In genomic region chr16:13193663-13194071, GRCm38 (mm10) we compare ENCODE assay signal across 9 mouse cellular contexts.
DNase-seq lines count a peak whose midpoint lies in the region; ATAC-seq and TF ChIP-seq lines count a peak whose summit lies in the region.
"Had no signal": no experiment of that assay in that cellular context is flagged by ENCODE, and none has a peak within 500 bp of the region (broad histone marks: within the 10 kb centered on the region; RNA-seq: fewer than 3 reads in every experiment).

No protein-coding gene starts in this region.

- TF ChIP-seq EP300 in lung, postnatal 0 days (IDR thresholded peaks at IDR 0.05): no peak

- H3K27me3 ChIP-seq in lung, postnatal 0 days (replicated peaks; ENCODE audit: insufficient read depth, low read length): no peaks in the 10 kb centered on the region
- no peaks in the 10 kb centered on the region for H3K27me3 ChIP-seq in heart, embryonic 10.5 days (ENCODE audit: insufficient read depth, poor library complexity, severe bottlenecking)

- TF ChIP-seq CTCF in lung, postnatal 0 days (IDR thresholded peaks at IDR 0.05): no peak

- no peak overlapping the region for H3K27ac ChIP-seq in lung, postnatal 0 days (ENCODE audit: low read length)
- peak overlapping the region; percentile 75 for H3K27ac ChIP-seq in heart, embryonic 10.5 days

- H3K9me3 ChIP-seq in lung, postnatal 0 days (ENCODE audit: low read length): no peaks in the 10 kb centered on the region
- H3K9me3 ChIP-seq in heart, embryonic 10.5 days: no peaks in the 10 kb centered on the region

- no peak for DNase-seq in lung, postnatal 0 days (ENCODE audit: low spot score)
- no peak for DNase-seq in lung, postnatal 4 days
- peak; percentile 84 for DNase-seq in heart, embryonic 10.5 days (ENCODE audit: low spot score)
- DNase-seq in layer of hippocampus, postnatal 36 days: peak; percentile 60 to 66
- peak; percentile 43 for DNase-seq in skeletal muscle tissue, adult 2 months (ENCODE audit: low read depth, low spot score)
- no peak for DNase-seq in ovary, adult 18-20 months (ENCODE audit: low spot score)
- no peak for DNase-seq in MN1 (ENCODE audit: low spot score)
- DNase-seq in gastrocnemius, postnatal 10 days: no peak
- DNase-seq: adrenal gland, adult 8-10 months had no signal

- no peak overlapping the region for H3K4me3 ChIP-seq in lung, postnatal 0 days (ENCODE audit: low read depth, low read length)
- H3K4me3 ChIP-seq in heart, embryonic 10.5 days: no peak overlapping the region

- H3K4me2 ChIP-seq in lung, postnatal 0 days (replicated peaks; ENCODE audit: low read depth, low read length): no peak overlapping the region

- ATAC-seq in lung, postnatal 0 days: 0 out of 2 replicates have a peak, but pooled peaks have one; percentile 29

- H3K9ac ChIP-seq in lung, postnatal 0 days (replicated peaks; ENCODE audit: low read depth): no peak overlapping the region

- no peaks in the 10 kb centered on the region for H3K36me3 ChIP-seq in lung, postnatal 0 days (ENCODE audit: insufficient read depth, low read length)
- no peaks in the 10 kb centered on the region for H3K36me3 ChIP-seq in heart, embryonic 10.5 days

- WGBS in lung, postnatal 0 days: 48% methylated on average over 4 of the region's 4 CpGs
- WGBS in heart, embryonic 10.5 days: 19% methylated on average over 4 of the region's 4 CpGs

- H3K4me1 ChIP-seq in lung, postnatal 0 days (ENCODE audit: insufficient read depth, low read depth, low read length): peaks cover 9% of the 10 kb centered on the region; the same call in 1 of the 2 replicates
- peaks cover 72% of the 10 kb centered on the region for H3K4me1 ChIP-seq in heart, embryonic 10.5 days

Comparison
In these comparisons a context has a peak if more than half of its experiments do, and no peak if none do; other contexts are left out.
1. DNase-seq: peak in heart, embryonic 10.5 days (single experiment), layer of hippocampus, postnatal 36 days (2 of 2) and skeletal muscle tissue, adult 2 months (single experiment); none in lung, postnatal 0 days (single experiment), lung, postnatal 4 days (0 of 2), ovary, adult 18-20 months (single experiment), MN1 (single experiment) and gastrocnemius, postnatal 10 days (single experiment).